Mouse (Mus musculus): ENCODE results near the gene Olfr510. TPM values are rescaled to one million over a fixed set of nuclear protein-coding genes. Genes with fewer than 3 reads are reported as not detected.

Gene Olfr510
- not detected in 2 replicates for polyA plus RNA-seq (2012; ENCODE audit: low replicate concordance)

DNA sequence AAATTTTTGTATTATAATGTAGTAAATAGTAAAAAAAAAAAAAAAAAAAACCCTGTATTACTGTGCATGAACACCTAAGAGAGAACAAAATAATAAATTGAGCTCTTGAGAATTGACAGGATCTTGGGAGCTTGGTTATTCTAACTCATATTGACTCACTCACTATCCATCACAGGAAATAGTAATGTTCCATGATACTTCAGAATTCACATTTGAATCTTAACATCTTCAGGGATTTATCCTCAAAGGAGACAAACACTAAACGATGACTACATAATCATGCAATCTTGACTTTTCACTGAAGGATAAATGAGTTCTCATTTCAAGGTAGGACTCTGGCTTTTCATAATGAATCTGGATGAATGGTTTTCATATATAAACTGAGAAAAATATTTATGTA is at the start of gene Olfr510:
Olfr510 (plus strand) TSS at position 301 of the 400 bp plus-strand sequence.

DNA sequence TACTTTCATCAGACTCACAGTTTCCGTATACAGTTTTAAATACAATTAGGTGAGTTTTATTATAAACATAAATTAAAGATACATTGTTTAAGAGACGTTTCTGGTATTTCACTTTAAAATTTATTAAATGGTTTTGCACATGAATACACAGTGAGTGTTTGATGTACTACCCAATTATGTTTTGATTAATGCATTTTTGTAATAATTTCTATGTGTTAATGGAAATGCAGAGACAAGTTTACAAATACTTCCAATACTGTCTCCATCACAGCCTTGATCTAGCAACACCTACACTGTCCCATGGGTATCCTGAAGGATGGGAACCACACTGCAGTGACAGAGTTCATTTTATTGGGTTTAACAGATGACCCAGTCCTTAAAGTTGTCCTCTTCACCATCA is 44.7 kb upstream of the Olfr510 start, which contains the start of gene Olfr507:
Olfr507 (plus strand) TSS at position 301 of the 400 bp plus-strand sequence.

DNA sequence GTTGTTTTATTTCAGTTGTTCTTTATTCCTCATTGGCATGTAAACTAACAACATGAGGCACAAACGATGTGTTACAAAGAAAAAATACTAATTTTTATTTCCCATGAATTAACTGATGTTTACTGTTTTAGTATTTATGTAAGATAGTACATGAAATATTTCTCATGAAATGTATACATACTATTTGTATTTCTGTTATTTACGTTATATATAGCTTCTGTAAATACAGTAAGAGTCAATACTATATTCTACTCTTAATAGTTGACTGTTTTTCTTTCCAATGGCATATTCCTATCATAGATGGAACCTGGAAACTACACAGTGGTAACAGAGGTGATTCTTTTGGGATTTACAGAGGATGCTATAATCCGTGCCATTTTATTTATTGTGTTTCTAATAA is 36.5 kb upstream of the Olfr510 start, which contains the start of gene Olfr508:
Olfr508 (plus strand) TSS at position 301 of the 400 bp plus-strand sequence.

DNA sequence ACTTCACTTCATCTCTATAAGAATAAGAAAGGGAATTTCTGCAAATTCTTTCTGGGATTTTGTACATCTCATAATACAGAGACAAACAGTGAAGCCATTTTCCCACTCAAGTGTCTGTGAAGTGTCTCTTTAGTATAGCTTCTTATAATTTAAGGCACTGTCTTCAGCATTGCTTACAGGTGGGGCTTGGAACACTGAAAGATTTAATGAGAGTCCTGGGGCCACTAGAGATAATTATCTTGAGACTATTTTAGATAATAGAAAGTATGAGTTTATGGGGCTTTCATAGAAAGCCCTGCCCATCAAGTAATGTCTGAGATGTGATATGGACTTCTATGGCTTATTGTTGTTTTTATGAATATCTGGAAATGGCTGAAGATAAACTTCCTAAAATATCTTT is 14.4 kb upstream of the Olfr510 start, which contains the start of gene Olfr509:
Olfr509 (minus strand) TSS at position 101 of the 400 bp plus-strand sequence.

DNA sequence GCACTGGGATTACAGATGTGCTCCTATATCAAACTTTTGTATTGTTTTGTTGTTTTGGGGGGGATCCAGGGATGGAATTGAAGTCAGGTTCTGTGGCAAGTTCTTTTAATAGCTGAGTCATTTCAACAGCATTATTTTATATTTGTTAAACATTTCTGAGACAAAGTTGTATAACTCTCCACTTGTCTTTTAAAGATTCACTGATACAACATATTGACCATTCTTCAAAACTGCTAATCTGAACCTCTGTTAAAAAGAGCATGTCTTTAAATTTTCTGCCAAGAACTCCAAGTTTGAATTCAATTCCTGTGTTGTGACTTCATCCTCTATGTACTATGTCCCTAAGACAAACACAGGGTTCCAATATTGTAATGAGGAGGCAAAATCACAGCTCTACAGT is 46.8 kb downstream of the Olfr510 start, which contains the start of gene Olfr512:
Olfr512 (plus strand) TSS at position 301 of the 400 bp plus-strand sequence.

Other genes with a start within 250 kb of the Olfr510 start
- not detected in 2 replicates for gene Olfr497, start 246.0 kb upstream of the Olfr510 start, polyA plus RNA-seq (2012; ENCODE audit: low replicate concordance)
- gene Olfr498, start 201.1 kb upstream of the Olfr510 start, polyA plus RNA-seq (2012; ENCODE audit: low replicate concordance): not detected in 2 replicates
- not detected in 2 replicates for gene Olfr502, start 141.4 kb upstream of the Olfr510 start, polyA plus RNA-seq (2012; ENCODE audit: low replicate concordance)
- not detected in 2 replicates for gene Olfr503, start 121.9 kb upstream of the Olfr510 start, polyA plus RNA-seq (2012; ENCODE audit: low replicate concordance)
- gene Olfr504, start 100.6 kb upstream of the Olfr510 start, polyA plus RNA-seq (2012; ENCODE audit: low replicate concordance): not detected in 2 replicates
- gene Olfr506, start 55.6 kb upstream of the Olfr510 start, polyA plus RNA-seq (2012; ENCODE audit: low replicate concordance): not detected in 2 replicates
- not detected in 2 replicates for gene Olfr507, start 44.6 kb upstream of the Olfr510 start, polyA plus RNA-seq (2012; ENCODE audit: low replicate concordance)
- not detected in 2 replicates for gene Olfr508, start 36.4 kb upstream of the Olfr510 start, polyA plus RNA-seq (2012; ENCODE audit: low replicate concordance)
- not detected in 2 replicates for gene Olfr509, start 14.5 kb upstream of the Olfr510 start, polyA plus RNA-seq (2012; ENCODE audit: low replicate concordance)
- not detected in 2 replicates for gene Olfr512, start 46.9 kb downstream of the Olfr510 start, polyA plus RNA-seq (2012; ENCODE audit: low replicate concordance)
- 0.07 TPM in 1 of 2 replicates, not detected in the other for gene Olfr513, start 84.6 kb downstream of the Olfr510 start, polyA plus RNA-seq (2012; ENCODE audit: low replicate concordance)
- not detected in 2 replicates for gene Olfr514, start 159.6 kb downstream of the Olfr510 start, polyA plus RNA-seq (2012; ENCODE audit: low replicate concordance)
- gene Olfr516, start 184.1 kb downstream of the Olfr510 start, polyA plus RNA-seq (2012; ENCODE audit: low replicate concordance): not detected in 2 replicates
- not detected in 2 replicates for gene Olfr517, start 206.0 kb downstream of the Olfr510 start, polyA plus RNA-seq (2012; ENCODE audit: low replicate concordance)
- not detected in 2 replicates for gene Olfr518, start 218.6 kb downstream of the Olfr510 start, polyA plus RNA-seq (2012; ENCODE audit: low replicate concordance)
- not detected in 2 replicates for gene Olfr519, start 228.0 kb downstream of the Olfr510 start, polyA plus RNA-seq (2012; ENCODE audit: low replicate concordance)

Measured in hematopoietic multipotent progenitor cell, adult 10-12 weeks (in vitro differentiated cells).